Mouse (Mus musculus) spleen, adult 2 months (tissue): ENCODE results near the gene BC035947. TPM values are rescaled to one million over a fixed set of nuclear protein-coding genes. Genes with fewer than 3 reads are reported as not detected.

Experiments
- DNase-seq, 2 experiments: peaks; one replicate each; pipeline versions ENCODE4 v3.0.0 to v3.0.0-alpha.2; 2012 to 2021; ENCODE audit warnings: low spot score in 2 of 2, low read depth in 1 of 2
- H3K27ac ChIP-seq: fragments of 200-500 bp; 2 replicates; pipeline ENCODE4 v1.5.1; 2012; ENCODE audit warnings: low read length, inconsistent platforms; ENCODE audit not compliant: insufficient read depth
- H3K27me3 ChIP-seq: fragments of 200-500 bp; 2 replicates; pipeline ENCODE4 v1.6.1; 2012; ENCODE audit warnings: mild to moderate bottlenecking, moderate library complexity, low read length, inconsistent platforms; ENCODE audit not compliant: control insufficient read depth, insufficient read depth
- H3K36me3 ChIP-seq: fragments of 200-500 bp; 2 replicates; pipeline ENCODE4 v1.6.1; 2012; ENCODE audit warnings: mild to moderate bottlenecking, low read length, inconsistent platforms; ENCODE audit not compliant: control insufficient read depth, insufficient read depth
- H3K4me1 ChIP-seq: fragments of 200-500 bp; 2 replicates; pipeline ENCODE4 v1.6.1; 2011; ENCODE audit warnings: inconsistent platforms; ENCODE audit not compliant: control insufficient read depth, insufficient read depth, insufficient read length
- H3K4me3 ChIP-seq: fragments of 200-500 bp; 2 replicates; pipeline ENCODE4 v1.5.1; 2011; ENCODE audit warnings: mild to moderate bottlenecking, inconsistent platforms; ENCODE audit not compliant: insufficient read depth, insufficient read length; ENCODE audit errors: extremely low read depth
- CTCF ChIP-seq: fragments of 200-500 bp; IDR thresholded peaks from 2 replicates; pipeline ENCODE4 v1.5.1; 2011; ENCODE audit warnings: mild to moderate bottlenecking, inconsistent platforms; ENCODE audit not compliant: insufficient read depth, insufficient read length, insufficient replicate concordance; ENCODE audit errors: extremely low read depth
- POLR2A ChIP-seq: fragments of 200-500 bp; IDR thresholded peaks from 2 replicates; pipeline ENCODE4 v1.6.1; 2011; ENCODE audit warnings: low read depth, low read length, inconsistent platforms
- WGBS: fragments of 180-500 bp; shearing (Covaris S2); methylation state at CpG from one replicate; pipeline ENCODE4 v1.1.7; 2018; 5-methylcytosine and 5-hydroxymethylcytosine counted together
- polyA plus RNA-seq: library from polyadenylated mRNA; depleted of rRNA; stranded (reverse); fragments of >200 nt; gene quantifications from 2 replicates; pipeline ENCODE4 v1.2.3, GENCODE M21; 2012

Gene BC035947
- polyA plus RNA-seq, 1 experiment, result 0.02 TPM

- Histone ChIP-seq H3K27me3 (no peaks in the 10 kb centered on the region), H3K4me3 (peak overlapping the region; percentile 45), H3K4me1 (no peaks in the 10 kb centered on the region; the same call in 1 of the 2 replicates), H3K27ac (peak overlapping the region; percentile 60; the same call in 1 of the 2 replicates), H3K36me3 (no peaks in the 10 kb centered on the region)
- 3% methylated on average over 16 of the region's 16 CpGs for WGBS
- TF ChIP-seq CTCF (no peak), POLR2A (no peak)
- DNase-seq, result peak; percentile 62 to 92
Observed at GRCm38 (mm10) chr1:78537494-78538010, 25.6 kb upstream of the BC035947 start.

- TF ChIP-seq POLR2A (no peak), CTCF (peak; percentile 72; the same call in 1 of the 2 replicates)
- Histone ChIP-seq H3K27me3 (no peaks in the 10 kb centered on the region), H3K4me3 (no peak overlapping the region), H3K36me3 (no peaks in the 10 kb centered on the region), H3K4me1 (no peaks in the 10 kb centered on the region; the same call in 1 of the 2 replicates), H3K27ac (no peak overlapping the region)
- WGBS, result 28% methylated on average over 19 of the region's 19 CpGs
- DNase-seq, result peak; percentile 60 to 73
Observed at GRCm38 (mm10) chr1:78536310-78537164, 24.6 kb upstream of the BC035947 start.

- H3K27me3 ChIP-seq, result no peaks in the 10 kb centered on the region
- DNase-seq, result no peak
- TF ChIP-seq POLR2A (no peak), CTCF (no peak)
- H3K36me3 ChIP-seq, result no peaks in the 10 kb centered on the region
- H3K4me3 ChIP-seq, result no peak overlapping the region
- no peaks in the 10 kb centered on the region; the same call in 1 of the 2 replicates for H3K4me1 ChIP-seq
- WGBS, result 88% methylated on average over 9 of the region's 9 CpGs
- H3K27ac ChIP-seq, result no peak overlapping the region
Observed at GRCm38 (mm10) chr1:78534428-78535150, 22.6 kb upstream of the BC035947 start.

- Histone ChIP-seq H3K36me3 (no peaks in the 10 kb centered on the region), H3K4me3 (no peak overlapping the region), H3K27me3 (no peaks in the 10 kb centered on the region), H3K27ac (no peak overlapping the region), H3K4me1 (no peaks in the 10 kb centered on the region)
- DNase-seq, result no peak
- WGBS, result 88% methylated on average over 15 of the region's 15 CpGs
- TF ChIP-seq CTCF (no peak), POLR2A (no peak)
Observed at GRCm38 (mm10) chr1:78532184-78532800, 20.3 kb upstream of the BC035947 start.

- TF ChIP-seq POLR2A (no peak), CTCF (no peak)
- 80% methylated on average over 7 of the region's 7 CpGs for WGBS
- Histone ChIP-seq H3K27ac (no peak overlapping the region), H3K36me3 (no peaks in the 10 kb centered on the region), H3K4me1 (no peaks in the 10 kb centered on the region), H3K27me3 (no peaks in the 10 kb centered on the region), H3K4me3 (no peak overlapping the region)
- no peak for DNase-seq
Observed at GRCm38 (mm10) chr1:78530500-78531215, 18.7 kb upstream of the BC035947 start.

- Histone ChIP-seq H3K27ac (no peak overlapping the region), H3K36me3 (no peaks in the 10 kb centered on the region), H3K4me3 (no peak overlapping the region), H3K4me1 (no peaks in the 10 kb centered on the region), H3K27me3 (no peaks in the 10 kb centered on the region)
- DNase-seq, result no peak
- 90% methylated on average over 8 of the region's 8 CpGs for WGBS
- TF ChIP-seq CTCF (no peak), POLR2A (no peak)
Observed at GRCm38 (mm10) chr1:78529011-78529410, 17.1 kb upstream of the BC035947 start.
